Mouse (Mus musculus) B cell, adult 2 months (primary cell): Measurements from ENCODE around the gene 1700067P10Rik.
A peak's percentile ranks its signal among the peaks of the same experiment; 100 is the strongest.

ENCODE experiments used
- DNase-seq, 2 experiments: peaks; one replicate each; pipeline ENCODE4 v3.0.0; 2022

Gene 1700067P10Rik

DNA sequence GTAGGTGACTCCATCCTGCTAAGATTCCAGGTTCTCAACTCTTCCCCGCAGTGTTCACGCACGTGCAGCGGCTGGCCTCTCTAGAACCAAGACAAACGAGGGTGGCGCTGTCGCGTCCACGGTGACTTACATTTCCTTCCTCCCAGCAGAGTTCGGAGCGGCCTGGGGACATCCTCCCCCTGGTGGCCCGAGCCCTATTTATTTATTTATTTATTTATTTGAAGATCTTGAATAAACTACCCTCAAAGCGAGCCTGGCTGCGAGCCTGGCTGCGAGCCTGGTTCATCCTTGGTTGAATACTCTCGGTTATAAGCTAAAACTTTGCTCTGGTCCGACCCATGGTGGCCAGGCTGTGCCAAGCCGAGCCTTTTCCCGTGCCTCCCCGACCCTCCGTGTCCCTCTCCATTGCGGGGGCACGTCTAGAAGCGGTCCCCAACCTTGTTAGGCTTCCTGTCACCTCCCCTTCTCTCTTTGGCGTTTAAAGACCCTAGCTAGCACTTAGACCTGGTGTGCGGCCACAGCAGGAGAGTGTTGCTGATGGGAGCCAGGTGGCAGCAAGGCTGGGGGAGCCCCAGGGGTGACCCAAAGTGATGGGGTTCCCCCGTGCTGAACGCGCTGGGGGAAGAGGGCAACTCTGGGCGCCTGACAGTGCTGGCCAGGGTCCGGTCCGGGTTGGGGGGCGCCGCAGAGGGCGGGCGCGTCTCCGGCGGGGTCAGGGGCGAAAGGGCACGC, 8.1 kb downstream of the 1700067P10Rik start:
- DNase-seq, result peak; percentile 72 to 75

- peak in 1 of 2 experiments; percentile 26 for DNase-seq
These were observed 8.8 kb downstream of the 1700067P10Rik start for GRCm38 (mm10) chr17:48097743-48098527.

DNA sequence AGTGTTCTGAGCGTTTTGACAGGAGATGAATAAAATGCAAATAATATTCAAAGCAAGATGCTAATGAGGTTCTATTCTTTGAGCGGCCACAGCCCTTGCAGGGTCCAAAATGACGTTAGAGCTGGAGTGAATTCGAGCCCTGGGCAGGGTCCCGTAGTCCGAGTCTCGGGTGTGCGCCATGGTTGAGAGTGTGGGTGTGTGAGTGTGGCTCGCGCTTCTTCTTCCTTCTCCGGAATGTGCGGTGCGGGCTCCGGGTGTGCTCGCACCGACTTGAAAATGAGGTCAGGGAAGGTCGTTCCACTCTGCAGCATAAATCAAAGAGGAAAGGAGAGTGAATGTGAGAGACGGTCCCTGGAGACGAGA, 9.4 kb downstream of the 1700067P10Rik start:
- peak; percentile 38 for DNase-seq

DNA sequence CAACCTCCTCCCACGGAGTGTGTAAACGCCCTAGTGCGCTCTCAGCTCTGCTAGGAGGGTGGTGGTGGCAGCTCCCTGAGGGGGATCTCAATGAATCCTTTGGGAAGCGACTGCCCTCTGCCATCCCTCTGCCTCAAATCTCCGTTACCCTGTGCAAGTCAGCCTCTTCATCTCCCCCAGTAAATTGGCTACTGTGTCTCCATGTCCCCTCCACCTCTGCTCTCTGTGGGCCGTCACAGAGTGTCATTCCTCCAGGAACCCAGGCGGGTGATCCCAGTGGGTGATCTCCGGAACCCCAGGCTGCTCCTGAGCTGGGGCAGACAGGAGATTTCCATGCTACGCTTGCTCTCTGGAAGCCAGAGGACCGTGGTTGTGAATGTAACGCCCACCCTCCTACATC, 10.2 kb downstream of the 1700067P10Rik start:
- DNase-seq, result no peak

GRCm38 (mm10) chr17:48100441-48101417, 11.6 kb downstream of the 1700067P10Rik start:
- DNase-seq, result peak; percentile 91 to 92

DNA sequence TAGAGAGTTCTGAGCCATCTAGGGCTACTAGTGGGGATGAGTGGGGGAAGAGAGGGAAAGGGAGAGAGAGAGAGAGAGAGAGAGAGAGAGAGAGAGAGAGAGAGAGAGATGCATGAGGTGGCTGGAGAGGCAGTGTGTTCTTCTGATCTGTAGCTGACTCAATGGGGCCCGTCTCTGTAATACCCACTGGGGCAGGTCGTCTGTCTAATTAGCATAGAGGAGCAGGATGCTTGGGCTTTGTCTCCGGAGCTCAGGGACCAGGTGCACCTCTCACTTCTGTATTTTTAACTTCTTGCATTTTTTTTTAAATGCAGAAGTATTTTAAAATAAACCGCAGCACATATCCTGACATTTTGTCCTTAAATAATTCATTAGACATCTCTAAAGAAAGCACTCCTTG, 18.2 kb downstream of the 1700067P10Rik start:
- peak; percentile 44 to 63 for DNase-seq

DNA sequence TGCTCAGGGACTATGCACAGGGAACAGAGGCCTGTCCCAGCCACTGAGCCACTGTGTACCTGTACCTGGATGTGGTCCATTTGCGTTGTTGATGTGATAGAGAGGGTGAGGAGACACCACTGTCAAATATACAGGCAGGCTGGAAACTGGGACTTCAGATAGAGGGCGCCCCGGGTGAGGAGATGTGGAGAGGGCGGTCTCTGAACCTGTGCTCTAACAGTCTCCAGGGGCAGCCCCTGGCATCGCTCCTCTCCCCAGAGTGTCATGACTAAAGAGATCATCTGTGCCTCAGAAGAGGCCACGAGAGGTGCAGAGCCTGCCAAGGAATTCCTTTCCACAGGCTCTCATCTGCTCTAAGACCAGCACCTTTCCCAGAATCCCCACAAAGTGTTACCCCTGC, 18.7 kb downstream of the 1700067P10Rik start:
- peak; percentile 49 to 51 for DNase-seq

- no peak for DNase-seq
These were observed 19.4 kb downstream of the 1700067P10Rik start for GRCm38 (mm10) chr17:48108520-48108919.

DNA sequence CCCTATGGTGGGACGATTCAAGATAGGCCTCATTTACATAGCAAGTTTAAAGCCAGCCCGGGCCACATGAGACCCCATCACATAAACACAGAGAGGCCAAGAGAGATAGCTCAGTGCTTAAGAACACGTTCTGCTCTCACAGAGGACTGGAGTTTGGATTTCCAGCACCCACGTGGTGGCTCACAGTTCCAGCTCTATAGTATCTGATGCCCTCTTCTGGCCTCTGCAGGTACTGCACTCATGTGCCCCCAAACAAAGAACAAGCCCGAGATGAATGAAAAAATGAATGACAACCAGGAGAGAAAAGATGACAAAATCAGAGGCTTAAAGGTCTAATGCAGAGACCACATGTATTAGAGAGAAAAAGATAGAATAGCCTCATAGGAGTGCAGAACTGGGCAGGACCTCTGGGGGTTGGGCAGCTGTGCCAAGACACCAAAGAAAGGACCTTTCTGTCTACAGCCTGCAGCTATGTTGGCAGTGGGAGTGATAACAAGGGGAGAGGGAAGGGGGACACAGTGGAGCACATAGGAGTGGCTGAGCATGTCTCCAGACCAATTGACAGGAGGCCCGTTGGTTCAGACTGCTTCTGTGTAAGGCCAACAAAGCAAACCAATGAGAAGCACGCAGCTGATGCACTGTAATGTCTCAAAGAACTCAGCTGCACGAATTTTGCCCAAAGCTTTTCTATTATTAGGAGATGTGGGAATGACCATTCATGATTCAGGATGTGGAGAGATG, 21.6 kb downstream of the 1700067P10Rik start:
- DNase-seq, result peak; percentile 76 to 77

GRCm38 (mm10) chr17:48118570-48118969, 29.5 kb downstream of the 1700067P10Rik start:
- DNase-seq, result peak in 1 of 2 experiments; percentile 47

GRCm38 (mm10) chr17:48119656-48120055, 30.5 kb downstream of the 1700067P10Rik start:
- DNase-seq, result peak; percentile 91 to 93

GRCm38 (mm10) chr17:48120456-48120855, 31.3 kb downstream of the 1700067P10Rik start:
- no peak for DNase-seq

GRCm38 (mm10) chr17:48132810-48133209, 43.7 kb downstream of the 1700067P10Rik start:
- no peak for DNase-seq
